Mouse (Mus musculus) neural tube, embryonic 11.5 days (tissue): ENCODE data around the gene Lmnb2. TPM values are rescaled to one million over a fixed set of nuclear protein-coding genes. Genes with fewer than 3 reads are reported as not detected.
A peak's percentile ranks its signal among the peaks of the same experiment; 100 is the strongest.

Source experiments
- ATAC-seq: fragments of 200-750 bp; cut with Nextera tagmentation; 2 replicates; pipeline ENCODE4 v1.8.0; 2017; ENCODE audit warnings: moderate number of reproducible peaks, mild to moderate bottlenecking, moderate TSS enrichment, moderate library complexity; ENCODE audit not compliant: insufficient read depth, low FRiP score, low TSS enrichment
- DNase-seq: peaks from one replicate; pipeline ENCODE4 v3.0.0-alpha.2; 2015; ENCODE audit warnings: low spot score
- H3K27ac ChIP-seq: fragments of 300-500 bp; sonication (generic); 2 replicates; pipeline ENCODE4 v1.5.1; 2014; ENCODE audit warnings: low read depth, mild to moderate bottlenecking, low read length
- H3K27me3 ChIP-seq: fragments of 300-500 bp; sonication (generic); 2 replicates; pipeline ENCODE4 v1.6.1; 2014; ENCODE audit warnings: mild to moderate bottlenecking, low read length, mixed read lengths; ENCODE audit not compliant: control insufficient read depth, insufficient read depth
- H3K36me3 ChIP-seq: fragments of 300-500 bp; sonication (generic); 2 replicates; pipeline ENCODE4 v1.6.1; 2014; ENCODE audit warnings: mild to moderate bottlenecking, low read length, moderate library complexity, mixed read lengths; ENCODE audit not compliant: control insufficient read depth, insufficient read depth
- H3K4me1 ChIP-seq: fragments of 300-500 bp; sonication (generic); 2 replicates; pipeline ENCODE4 v1.6.1; 2014; ENCODE audit warnings: low read length, mixed read lengths; ENCODE audit not compliant: control insufficient read depth, insufficient read depth
- H3K4me2 ChIP-seq: fragments of 300-500 bp; sonication (generic); 2 replicates; pipeline ENCODE4 v1.6.1; 2014; ENCODE audit warnings: low read depth, mild to moderate bottlenecking, moderate library complexity
- H3K4me3 ChIP-seq: fragments of 300-500 bp; sonication (generic); 2 replicates; pipeline ENCODE4 v1.5.1; 2014; ENCODE audit warnings: low read depth, low read length
- H3K9ac ChIP-seq: fragments of 300-500 bp; sonication (generic); 2 replicates; pipeline ENCODE4 v1.6.1; 2014; ENCODE audit warnings: mild to moderate bottlenecking, low read length
- H3K9me3 ChIP-seq: fragments of 300-500 bp; sonication (generic); 2 replicates; pipeline ENCODE4 v1.6.1; 2016; ENCODE audit warnings: low read length; ENCODE audit not compliant: control insufficient read depth
- WGBS: fragments of 180-500 bp; shearing (Covaris S2); extraction: QIAGEN DNeasy Blood & Tissue Kit; methylation state at CpG from one replicate; pipeline ENCODE4 v1.1.7; 2014; 5-methylcytosine and 5-hydroxymethylcytosine counted together
- polyA plus RNA-seq: library from polyadenylated mRNA; unstranded; fragments of >200 nt; fragmentation: Nextera tagmentation; extraction: Ambion mirVana; gene quantifications from 2 replicates; pipeline ENCODE4 v1.2.1, GENCODE M21; 2014

Gene Lmnb2
- polyA plus RNA-seq, 1 experiment from 2014 or later: 27.9 TPM

- under 1% methylated on average over 79 of the region's 81 CpGs for WGBS
- Histone ChIP-seq H3K9ac (peak within 1 kb of the TSS; percentile 73), H3K36me3 (peaks cover 6% of the 10 kb centered on the region), H3K27ac (no peak within 1 kb of the TSS), H3K4me2 (peak within 1 kb of the TSS; percentile 96), H3K9me3 (no peaks in the 10 kb centered on the region), H3K4me1 (peaks cover 17% of the 10 kb centered on the region), H3K27me3 (no peaks in the 10 kb centered on the region), H3K4me3 (peak within 1 kb of the TSS; percentile 90)
- DNase-seq: peak; percentile 99
- peak; percentile 83 for ATAC-seq
Measured at GRCm38 (mm10) chr10:80854913-80855748, 62.9 kb downstream of the Lmnb2 start, which contains the start of the genes Lsm7 and Sppl2b. Gene Lsm7 (minus strand): TSS chr10:80855209. Gene Sppl2b (plus strand): TSS chr10:80855275.

Other genes starting within 250 kb of the Lmnb2 start
- gene Mknk2, start 240.1 kb downstream of the Lmnb2 start, polyA plus RNA-seq: 79.5 and 85.5 TPM in 2 replicates
- gene Mob3a, start 216.3 kb downstream of the Lmnb2 start, polyA plus RNA-seq: 58.9 and 60.3 TPM in 2 replicates
- gene Izumo4, start 216.1 kb downstream of the Lmnb2 start, polyA plus RNA-seq: 10.6 and 11.5 TPM in 2 replicates
- 69.3 and 79.1 TPM in 2 replicates for gene Ap3d1, start 176.0 kb downstream of the Lmnb2 start, polyA plus RNA-seq
- 23.9 and 24.3 TPM in 2 replicates for gene Dot1l, start 163.0 kb downstream of the Lmnb2 start, polyA plus RNA-seq
- 96.6 and 101 TPM in 2 replicates for gene Sf3a2, start 120.0 kb downstream of the Lmnb2 start, polyA plus RNA-seq
- 150 and 153 TPM in 2 replicates for gene Plekhj1, start 119.6 kb downstream of the Lmnb2 start, polyA plus RNA-seq
- gene Amh, start 113.0 kb downstream of the Lmnb2 start, polyA plus RNA-seq: not detected in 2 replicates
- 1.6 and 1.9 TPM in 2 replicates for gene Jsrp1, start 104.7 kb downstream of the Lmnb2 start, polyA plus RNA-seq
- gene Oaz1, start 91.6 kb downstream of the Lmnb2 start, polyA plus RNA-seq: 1,810 and 1,847 TPM in 2 replicates
- 0.40 and 0.66 TPM in 2 replicates for gene Lingo3, start 74.2 kb downstream of the Lmnb2 start, polyA plus RNA-seq
- gene Lsm7, start 63.0 kb downstream of the Lmnb2 start, polyA plus RNA-seq: 305 and 307 TPM in 2 replicates
- gene Sppl2b, start 63.0 kb downstream of the Lmnb2 start, polyA plus RNA-seq: 31.2 and 34.2 TPM in 2 replicates
- 0.08 and 0.11 TPM in 2 replicates for gene Tmprss9, start 46.4 kb downstream of the Lmnb2 start, polyA plus RNA-seq
- gene Timm13, start 17.3 kb downstream of the Lmnb2 start, polyA plus RNA-seq: 312 and 323 TPM in 2 replicates
- 7.9 and 8.5 TPM in 2 replicates for gene Gadd45b, start 11.8 kb upstream of the Lmnb2 start, polyA plus RNA-seq
- gene Gng7, start 96.7 kb upstream of the Lmnb2 start, polyA plus RNA-seq: 8.1 and 9.4 TPM in 2 replicates
- 4.2 and 4.7 TPM in 2 replicates for gene Diras1, start 107.4 kb upstream of the Lmnb2 start, polyA plus RNA-seq
- gene Slc39a3, start 119.2 kb upstream of the Lmnb2 start, polyA plus RNA-seq: 13.3 and 14.5 TPM in 2 replicates
- gene Sgta, start 141.9 kb upstream of the Lmnb2 start, polyA plus RNA-seq: 248 and 262 TPM in 2 replicates
- gene Thop1, start 151.8 kb upstream of the Lmnb2 start, polyA plus RNA-seq: 63.9 and 65.8 TPM in 2 replicates
- 0.11 and 0.70 TPM in 2 replicates for gene Creb3l3, start 180.6 kb upstream of the Lmnb2 start, polyA plus RNA-seq
- 212 and 240 TPM in 2 replicates for gene Map2k2, start 187.7 kb upstream of the Lmnb2 start, polyA plus RNA-seq
- gene Zbtb7a, start 217.0 kb upstream of the Lmnb2 start, polyA plus RNA-seq: 7.1 and 8.8 TPM in 2 replicates
- 68.3 and 68.4 TPM in 2 replicates for gene Pias4, start 249.7 kb upstream of the Lmnb2 start, polyA plus RNA-seq